Mouse (Mus musculus): Measurements from ENCODE around the gene Usp36.

DNA sequence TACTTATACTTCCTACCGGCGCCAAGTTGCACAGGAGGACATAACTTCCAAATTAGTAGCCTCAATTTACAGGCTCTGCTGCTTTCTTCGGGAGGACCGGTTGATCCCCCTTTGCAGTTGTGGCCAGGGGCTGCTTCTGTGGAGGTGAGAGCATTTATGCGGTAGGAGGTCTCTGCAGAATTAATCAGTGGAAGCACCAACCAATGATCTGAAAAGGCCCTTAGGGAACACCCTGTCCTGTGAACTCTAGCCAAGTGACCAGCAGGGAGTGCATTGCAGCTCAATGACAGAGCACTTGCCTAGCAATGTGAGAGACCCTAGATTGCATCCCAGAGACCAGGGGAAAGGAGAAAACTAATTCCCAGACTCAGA is 41.0 kb downstream of the Usp36 start:
- no peak for TF ChIP-seq POLR2A (IDR thresholded peaks at IDR 0.05; ENCODE audit: control insufficient read depth, low read depth, low read length)
- no peak for TF ChIP-seq CTCF (IDR thresholded peaks at IDR 0.05; ENCODE audit: control insufficient read depth, insufficient read depth, insufficient replicate concordance, low read depth, low read length)

Data from testis, adult 2 months (tissue).